Mouse (Mus musculus): ENCODE measurements around the gene Col5a1. TPM values are rescaled to one million over a fixed set of nuclear protein-coding genes. Genes with fewer than 3 reads are reported as not detected.

Gene Col5a1
- polyA plus RNA-seq, 1 experiment: 3.8 TPM

- no peak overlapping the region for H3K27ac ChIP-seq (ENCODE audit: control insufficient read depth, insufficient read depth, low read length)
- H3K4me3 ChIP-seq (ENCODE audit: control insufficient read depth, insufficient read depth, low read length): no peak overlapping the region
- no peaks in the 10 kb centered on the region for H3K4me1 ChIP-seq (replicated peaks; ENCODE audit: control insufficient read depth, insufficient read depth, low read length)
- H3K36me3 ChIP-seq (ENCODE audit: control insufficient read depth, insufficient read depth, low read length): no peaks in the 10 kb centered on the region
- no peak for TF ChIP-seq CTCF (IDR thresholded peaks at IDR 0.05; ENCODE audit: borderline replicate concordance, control insufficient read depth, extremely low read depth, insufficient read depth, low read length, poor library complexity)
- TF ChIP-seq POLR2A (IDR thresholded peaks at IDR 0.05; ENCODE audit: control insufficient read depth, extremely low read depth, insufficient read depth, low read length, poor library complexity): no peak
- DNase-seq: no peak
- 68% methylated on average over 1 of the region's 1 CpGs for WGBS
- no peaks in the 10 kb centered on the region for H3K27me3 ChIP-seq (ENCODE audit: control insufficient read depth, insufficient read depth, low read length)
Measured at GRCm38 (mm10) chr2:27912546-27913275, 26.5 kb downstream of the Col5a1 start.

GRCm38 (mm10) chr2:27915726-27916125, 29.5 kb downstream of the Col5a1 start:
- Histone ChIP-seq H3K27me3 (ENCODE audit: control insufficient read depth, insufficient read depth, low read length) (no peaks in the 10 kb centered on the region), H3K4me1 (replicated peaks; ENCODE audit: control insufficient read depth, insufficient read depth, low read length) (no peaks in the 10 kb centered on the region), H3K27ac (ENCODE audit: control insufficient read depth, insufficient read depth, low read length) (no peak overlapping the region), H3K4me3 (ENCODE audit: control insufficient read depth, insufficient read depth, low read length) (no peak overlapping the region), H3K36me3 (ENCODE audit: control insufficient read depth, insufficient read depth, low read length) (no peaks in the 10 kb centered on the region)
- no peak for TF ChIP-seq POLR2A (IDR thresholded peaks at IDR 0.05; ENCODE audit: control insufficient read depth, extremely low read depth, insufficient read depth, low read length, poor library complexity)
- TF ChIP-seq CTCF (IDR thresholded peaks at IDR 0.05; ENCODE audit: borderline replicate concordance, control insufficient read depth, extremely low read depth, insufficient read depth, low read length, poor library complexity): no peak
- DNase-seq: peak; percentile 22
- 35% methylated on average over 4 of the region's 4 CpGs for WGBS

DNA sequence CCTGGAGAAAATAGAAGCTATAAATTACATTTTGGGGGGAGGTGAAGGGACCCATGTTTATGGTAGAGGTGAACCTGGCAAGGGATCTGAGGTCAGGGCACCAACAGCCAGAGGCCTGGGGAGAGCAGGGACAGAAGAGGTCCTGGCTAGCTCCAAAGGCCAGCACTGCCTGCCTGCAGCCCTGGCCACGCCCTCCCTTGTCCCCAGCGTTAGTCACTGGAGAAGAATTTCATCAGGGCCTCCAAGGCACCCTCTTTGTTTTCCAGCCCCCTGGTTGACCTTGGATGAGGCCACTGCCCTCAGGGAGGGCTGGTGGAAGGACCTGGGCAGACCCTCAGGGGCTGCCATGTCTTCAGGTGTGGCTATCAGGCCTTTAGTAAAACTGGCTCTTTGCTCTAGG, 30.1 kb downstream of the Col5a1 start:
- no peaks in the 10 kb centered on the region for H3K4me1 ChIP-seq (replicated peaks; ENCODE audit: control insufficient read depth, insufficient read depth, low read length)
- TF ChIP-seq POLR2A (IDR thresholded peaks at IDR 0.05; ENCODE audit: control insufficient read depth, extremely low read depth, insufficient read depth, low read length, poor library complexity): no peak
- WGBS: 68% methylated on average over 2 of the region's 2 CpGs
- H3K36me3 ChIP-seq (ENCODE audit: control insufficient read depth, insufficient read depth, low read length): no peaks in the 10 kb centered on the region
- H3K27ac ChIP-seq (ENCODE audit: control insufficient read depth, insufficient read depth, low read length): no peak overlapping the region
- no peak overlapping the region for H3K4me3 ChIP-seq (ENCODE audit: control insufficient read depth, insufficient read depth, low read length)
- DNase-seq: no peak
- H3K27me3 ChIP-seq (ENCODE audit: control insufficient read depth, insufficient read depth, low read length): no peaks in the 10 kb centered on the region

GRCm38 (mm10) chr2:27917177-27917576, 31.0 kb downstream of the Col5a1 start:
- Histone ChIP-seq H3K36me3 (ENCODE audit: control insufficient read depth, insufficient read depth, low read length) (no peaks in the 10 kb centered on the region), H3K27ac (ENCODE audit: control insufficient read depth, insufficient read depth, low read length) (no peak overlapping the region), H3K27me3 (ENCODE audit: control insufficient read depth, insufficient read depth, low read length) (no peaks in the 10 kb centered on the region), H3K4me1 (replicated peaks; ENCODE audit: control insufficient read depth, insufficient read depth, low read length) (no peaks in the 10 kb centered on the region), H3K4me3 (ENCODE audit: control insufficient read depth, insufficient read depth, low read length) (no peak overlapping the region)
- no peak for TF ChIP-seq CTCF (IDR thresholded peaks at IDR 0.05; ENCODE audit: borderline replicate concordance, control insufficient read depth, extremely low read depth, insufficient read depth, low read length, poor library complexity)
- no peak for TF ChIP-seq POLR2A (IDR thresholded peaks at IDR 0.05; ENCODE audit: control insufficient read depth, extremely low read depth, insufficient read depth, low read length, poor library complexity)
- DNase-seq: no peak
- WGBS: 97% methylated on average over 3 of the region's 3 CpGs

- no peaks in the 10 kb centered on the region for H3K4me1 ChIP-seq (replicated peaks; ENCODE audit: control insufficient read depth, insufficient read depth, low read length)
- no peak overlapping the region for H3K4me3 ChIP-seq (ENCODE audit: control insufficient read depth, insufficient read depth, low read length)
- WGBS: 85% methylated on average over 7 of the region's 7 CpGs
- no peak overlapping the region for H3K27ac ChIP-seq (ENCODE audit: control insufficient read depth, insufficient read depth, low read length)
- no peaks in the 10 kb centered on the region for H3K36me3 ChIP-seq (ENCODE audit: control insufficient read depth, insufficient read depth, low read length)
- no peak for TF ChIP-seq POLR2A (IDR thresholded peaks at IDR 0.05; ENCODE audit: control insufficient read depth, extremely low read depth, insufficient read depth, low read length, poor library complexity)
- TF ChIP-seq CTCF (IDR thresholded peaks at IDR 0.05; ENCODE audit: borderline replicate concordance, control insufficient read depth, extremely low read depth, insufficient read depth, low read length, poor library complexity): no peak
- no peak for DNase-seq
- H3K27me3 ChIP-seq (ENCODE audit: control insufficient read depth, insufficient read depth, low read length): no peaks in the 10 kb centered on the region
Measured at GRCm38 (mm10) chr2:27918106-27918505, 31.9 kb downstream of the Col5a1 start.

GRCm38 (mm10) chr2:27919309-27919850, 33.2 kb downstream of the Col5a1 start:
- 93% methylated on average over 6 of the region's 6 CpGs for WGBS

More at GRCm38 (mm10) chr2:27919309-27919850, 33.2 kb downstream of the Col5a1 start:
- Histone ChIP-seq H3K27me3 (ENCODE audit: control insufficient read depth, insufficient read depth, low read length) (no peaks in the 10 kb centered on the region), H3K36me3 (ENCODE audit: control insufficient read depth, insufficient read depth, low read length) (no peaks in the 10 kb centered on the region), H3K4me1 (replicated peaks; ENCODE audit: control insufficient read depth, insufficient read depth, low read length) (no peaks in the 10 kb centered on the region), H3K4me3 (ENCODE audit: control insufficient read depth, insufficient read depth, low read length) (no peak overlapping the region), H3K27ac (ENCODE audit: control insufficient read depth, insufficient read depth, low read length) (no peak overlapping the region)
- TF ChIP-seq POLR2A (IDR thresholded peaks at IDR 0.05; ENCODE audit: control insufficient read depth, extremely low read depth, insufficient read depth, low read length, poor library complexity) (no peak), CTCF (IDR thresholded peaks at IDR 0.05; ENCODE audit: borderline replicate concordance, control insufficient read depth, extremely low read depth, insufficient read depth, low read length, poor library complexity) (no peak)
- no peak for DNase-seq

Measured in thymus, adult 2 months (tissue).